ENCODE assay signal across 12 mouse cellular contexts in the genomic region with DNA sequence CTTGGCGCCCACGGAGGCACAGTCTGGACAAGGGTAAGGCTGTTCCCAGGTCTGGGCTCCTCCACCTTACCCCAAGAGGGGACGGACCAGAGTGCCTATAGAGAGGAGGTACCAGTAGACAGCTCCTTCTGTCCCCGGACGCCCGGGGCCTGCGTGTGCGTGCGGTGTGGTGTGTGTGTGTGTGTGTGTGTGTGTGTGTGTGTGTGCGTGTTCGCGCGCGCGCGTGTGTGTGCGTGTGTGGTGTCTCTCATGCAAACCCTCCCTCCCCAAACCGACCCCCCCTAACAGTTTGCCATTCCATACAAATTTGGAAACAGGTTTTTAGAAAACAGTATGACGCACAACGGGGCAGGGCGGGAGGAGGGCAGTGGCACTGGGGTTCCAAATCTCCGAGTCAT. TPM values are rescaled to one million over a fixed set of nuclear protein-coding genes. Genes with fewer than 3 reads are reported as not detected.
A peak's percentile ranks its signal among the peaks of the same experiment; 100 is the strongest.
DNase-seq lines count a peak whose midpoint lies in the region; ATAC-seq and TF ChIP-seq lines count a peak whose summit lies in the region.
"Had no signal": no experiment of that assay in that cellular context is flagged by ENCODE, and none has a peak within 500 bp of the region (broad histone marks: within the 10 kb centered on the region; RNA-seq: fewer than 3 reads in every experiment).

No protein-coding gene starts in this region.

- peaks cover 100% of the 10 kb centered on the region for H3K27me3 ChIP-seq in embryonic facial prominence, embryonic 10.5 days (replicated peaks; ENCODE audit: low read depth, poor library complexity, severe bottlenecking)
- peaks cover 91% of the 10 kb centered on the region for H3K27me3 ChIP-seq in hindbrain, embryonic 14.5 days (ENCODE audit: control insufficient read depth, insufficient read depth, low read length)
- peaks cover 57% of the 10 kb centered on the region for H3K27me3 ChIP-seq in neural tube, embryonic 14.5 days (ENCODE audit: control insufficient read depth, insufficient read depth, low read length)

- H3K9me3 ChIP-seq in embryonic facial prominence, embryonic 10.5 days, result no peaks in the 10 kb centered on the region
- H3K9me3 ChIP-seq in hindbrain, embryonic 14.5 days (ENCODE audit: control insufficient read depth, low read length), result no peaks in the 10 kb centered on the region
- H3K9me3 ChIP-seq in neural tube, embryonic 14.5 days (ENCODE audit: control insufficient read depth, low read length), result no peaks in the 10 kb centered on the region
- H3K9me3 ChIP-seq: heart, embryonic 12.5 days had no signal

- no peak for DNase-seq in left cerebral cortex, adult 2 months (ENCODE audit: extremely low spot score in 1 of 2, low spot score in 2 of 2)
- DNase-seq in left cerebral cortex, adult 8-10 months (ENCODE audit: low spot score in 2 of 2), result no peak
- peak; percentile 20 for DNase-seq in embryonic facial prominence, embryonic 10.5 days (ENCODE audit: low spot score)
- DNase-seq in hindbrain, embryonic 14.5 days (ENCODE audit: low spot score), result no peak
- no peak for DNase-seq in embryo, embryonic 9.5 days (ENCODE audit: extremely low spot score)
- no peak for DNase-seq in testis, postnatal 14 days (ENCODE audit: low spot score)
- DNase-seq: gastrocnemius, postnatal 14 days; kidney, postnatal 10 days had no signal

- peak overlapping the region; percentile 47; the same call in 1 of the 2 replicates for H3K27ac ChIP-seq in left cerebral cortex, adult 2 months
- no peak overlapping the region for H3K27ac ChIP-seq in embryonic facial prominence, embryonic 10.5 days (replicated peaks)
- H3K27ac ChIP-seq in hindbrain, embryonic 14.5 days, result peak overlapping the region; percentile 87; the same call in 1 of the 2 replicates
- H3K27ac ChIP-seq in neural tube, embryonic 14.5 days (ENCODE audit: low read depth, low read length), result peak overlapping the region; percentile 44; the same call in 1 of the 2 replicates

- H3K4me3 ChIP-seq in left cerebral cortex, adult 2 months, result peak overlapping the region; percentile 63
- no peak overlapping the region for H3K4me3 ChIP-seq in embryonic facial prominence, embryonic 10.5 days
- H3K4me3 ChIP-seq in hindbrain, embryonic 14.5 days (replicated peaks; ENCODE audit: low read length), result peak overlapping the region; percentile 46
- peak overlapping the region; percentile 16; the same call in 1 of the 2 replicates for H3K4me3 ChIP-seq in neural tube, embryonic 14.5 days (ENCODE audit: low read depth, low read length)
- H3K4me3 ChIP-seq: heart, embryonic 12.5 days had no signal

- WGBS in embryonic facial prominence, embryonic 10.5 days, result 2% methylated on average over 22 of the region's 22 CpGs
- WGBS in hindbrain, embryonic 14.5 days, result 2% methylated on average over 22 of the region's 22 CpGs
- 2% methylated on average over 8 of the region's 22 CpGs for WGBS in neural tube, embryonic 14.5 days

- intact Hi-C loops in left cerebral cortex, adult 2 months (cut with DNase I), result no loop called here

- H3K36me3 ChIP-seq in embryonic facial prominence, embryonic 10.5 days (replicated peaks), result no peaks in the 10 kb centered on the region
- no peaks in the 10 kb centered on the region for H3K36me3 ChIP-seq in hindbrain, embryonic 14.5 days (replicated peaks; ENCODE audit: control insufficient read depth, insufficient read depth)
- H3K36me3 ChIP-seq in neural tube, embryonic 14.5 days (ENCODE audit: control insufficient read depth, insufficient read depth, low read length), result no peaks in the 10 kb centered on the region
- H3K36me3 ChIP-seq: heart, embryonic 12.5 days had no signal

- peak overlapping the region; percentile 75 for H3K9ac ChIP-seq in hindbrain, embryonic 14.5 days
- no peak overlapping the region for H3K9ac ChIP-seq in neural tube, embryonic 14.5 days (replicated peaks; ENCODE audit: low read depth, low read length)
- H3K9ac ChIP-seq: heart, embryonic 12.5 days had no signal

- peak overlapping the region; percentile 52 for H3K4me2 ChIP-seq in hindbrain, embryonic 14.5 days (replicated peaks)
- peak overlapping the region; percentile 43 for H3K4me2 ChIP-seq in neural tube, embryonic 14.5 days (ENCODE audit: low read depth, low read length)
- H3K4me2 ChIP-seq: heart, embryonic 12.5 days had no signal

- H3K4me1 ChIP-seq in embryonic facial prominence, embryonic 10.5 days, result peaks cover 26% of the 10 kb centered on the region
- H3K4me1 ChIP-seq in hindbrain, embryonic 14.5 days (replicated peaks; ENCODE audit: control insufficient read depth, insufficient read depth, low read length), result peaks cover 15% of the 10 kb centered on the region; the same call in 1 of the 2 replicates
- H3K4me1 ChIP-seq in neural tube, embryonic 14.5 days (ENCODE audit: control insufficient read depth, insufficient read depth, low read length), result 0 out of 2 replicates have a peak, but pooled peaks cover 7% of the 10 kb centered on the region

- no peak for TF ChIP-seq CTCF in left cerebral cortex, adult 2 months (IDR thresholded peaks at IDR 0.05)

- ATAC-seq in hindbrain, embryonic 14.5 days (ENCODE audit: low FRiP score), result no peak
- no peak for ATAC-seq in neural tube, embryonic 14.5 days (ENCODE audit: low read depth)

RNA-seq across cellular contexts. Expression of a gene that starts 3.6 kb away (rescaled TPM):
- 10 to 100 TPM; 70.2 to 76.3 TPM for total RNA-seq in left cerebral cortex, adult 2 months (2021)
- total RNA-seq in left cerebral cortex, adult 8-10 months (2022), result 10 to 100 TPM; 54.9 to 63.3 (median 60.4) TPM
- polyA plus RNA-seq in embryonic facial prominence, embryonic 10.5 days (2016; fragmentation: Nextera tagmentation; extraction: Ambion mirVana), result 0.08 TPM in 1 of 2 replicates, not detected in the other
- polyA plus RNA-seq in hindbrain, embryonic 14.5 days (2014; fragmentation: Nextera tagmentation; extraction: Ambion mirVana), result 21.7 and 25.5 TPM in 2 replicates
- 25.3 and 25.5 TPM in 2 replicates for polyA plus RNA-seq in neural tube, embryonic 14.5 days (2014; fragmentation: Nextera tagmentation; extraction: Ambion mirVana)
- total RNA-seq: gastrocnemius, postnatal 14 days had no signal
- polyA plus RNA-seq: heart, embryonic 12.5 days; limb, embryonic 11.5 days; liver, embryonic 16.5 days had no signal

RNA-seq across cellular contexts. Expression of a gene that starts 22.4 kb away (rescaled TPM):
- total RNA-seq in left cerebral cortex, adult 2 months (2021), result 100 to 1,000 TPM; 146 to 208 TPM
- total RNA-seq in left cerebral cortex, adult 8-10 months (2022), result 100 to 1,000 TPM; 502 to 655 (median 573) TPM
- polyA plus RNA-seq in embryonic facial prominence, embryonic 10.5 days (2016; fragmentation: Nextera tagmentation; extraction: Ambion mirVana), result 0.26 and 0.30 TPM in 2 replicates
- 3.0 and 3.3 TPM in 2 replicates for polyA plus RNA-seq in hindbrain, embryonic 14.5 days (2014; fragmentation: Nextera tagmentation; extraction: Ambion mirVana)
- 1.3 and 2.4 TPM in 2 replicates for polyA plus RNA-seq in neural tube, embryonic 14.5 days (2014; fragmentation: Nextera tagmentation; extraction: Ambion mirVana)

RNA-seq across cellular contexts. Expression of a gene that starts 32.3 kb away (rescaled TPM):
- total RNA-seq in left cerebral cortex, adult 2 months (2021), result 10 to 100 TPM; 35.7 to 42.4 TPM
- 10 to 100 TPM; 35.7 to 40.8 (median 38.3) TPM for total RNA-seq in left cerebral cortex, adult 8-10 months (2022)
- polyA plus RNA-seq in embryonic facial prominence, embryonic 10.5 days (2016; fragmentation: Nextera tagmentation; extraction: Ambion mirVana), result 40.8 and 41.7 TPM in 2 replicates
- polyA plus RNA-seq in hindbrain, embryonic 14.5 days (2014; fragmentation: Nextera tagmentation; extraction: Ambion mirVana), result 33.9 and 36.8 TPM in 2 replicates
- polyA plus RNA-seq in neural tube, embryonic 14.5 days (2014; fragmentation: Nextera tagmentation; extraction: Ambion mirVana), result 28.0 and 35.6 TPM in 2 replicates

RNA-seq across cellular contexts. Expression of a gene that starts 57.8 kb away (rescaled TPM):
- total RNA-seq in left cerebral cortex, adult 2 months (2021), result 1 to 10 TPM; 8.7 to 10.0 TPM
- total RNA-seq in left cerebral cortex, adult 8-10 months (2022), result 10 to 100 TPM in 2 of 4 experiments, 1 to 10 TPM in 2; 8.2 to 16.6 (median 12.1) TPM
- not detected in 2 replicates for polyA plus RNA-seq in embryonic facial prominence, embryonic 10.5 days (2016; fragmentation: Nextera tagmentation; extraction: Ambion mirVana)
- polyA plus RNA-seq in hindbrain, embryonic 14.5 days (2014; fragmentation: Nextera tagmentation; extraction: Ambion mirVana), result not detected in 2 replicates
- 0.29 and 0.39 TPM in 2 replicates for polyA plus RNA-seq in neural tube, embryonic 14.5 days (2014; fragmentation: Nextera tagmentation; extraction: Ambion mirVana)

Comparison
In these comparisons a context has a peak if more than half of its experiments do, and no peak if none do; other contexts are left out.
1. RNA of a gene that starts 3.6 kb away (polyA plus RNA-seq): 25.3 to 25.5 TPM in neural tube, embryonic 14.5 days and 21.7 to 25.5 TPM in hindbrain, embryonic 14.5 days; 0.08 TPM in embryonic facial prominence, embryonic 10.5 days; every median in the first group is over 10 times any median in the second.